10 mouse cellular contexts compared by ENCODE assay signal in the genomic region with DNA sequence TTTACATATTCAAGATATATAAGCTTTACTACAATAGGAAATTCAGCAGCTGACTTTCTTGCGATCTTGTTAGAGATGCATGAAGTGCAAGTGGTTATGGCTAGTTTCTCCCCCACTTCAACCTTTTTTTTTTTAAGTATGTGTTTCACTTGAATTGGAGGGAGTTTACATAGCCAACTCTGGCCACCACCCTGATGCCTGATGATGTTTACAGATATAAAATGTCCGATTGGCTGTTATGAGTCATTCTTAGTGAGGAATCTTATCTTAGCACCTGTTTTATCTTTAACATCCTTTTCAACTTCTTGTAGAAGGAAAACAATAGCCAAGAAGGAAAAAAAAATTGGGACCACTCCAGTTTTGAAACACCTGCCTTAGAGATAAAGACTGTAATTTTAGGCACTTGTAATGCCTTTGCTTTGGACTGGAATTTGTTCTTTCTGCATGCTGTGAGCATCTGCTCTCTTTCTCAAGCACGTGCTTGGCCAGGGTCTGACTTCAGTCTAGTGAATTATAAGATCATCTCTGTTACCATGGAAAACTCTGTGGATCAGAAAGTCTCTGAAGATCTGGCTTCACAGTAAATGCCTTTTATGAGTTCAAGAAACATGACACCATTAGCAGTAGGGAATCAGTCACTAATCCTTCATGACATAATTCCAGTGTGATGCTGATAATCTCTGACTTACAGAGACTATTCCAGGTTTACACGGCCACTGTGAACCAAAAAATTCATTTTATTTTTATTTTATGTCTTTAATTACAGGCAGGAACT.
DNase-seq lines count a peak whose midpoint lies in the region; ATAC-seq lines count a peak whose summit lies in the region.
"Had no signal": no experiment of that assay in that cellular context is flagged by ENCODE, and none has a peak within 500 bp of the region (broad histone marks: within the 10 kb centered on the region; RNA-seq: fewer than 3 reads in every experiment).

No protein-coding gene starts in this region.

- H3K27ac ChIP-seq in forebrain, embryonic 11.5 days (ENCODE audit: low read depth, low read length): no peak overlapping the region
- no peak overlapping the region for H3K27ac ChIP-seq in forebrain, embryonic 15.5 days (replicated peaks)
- H3K27ac ChIP-seq in limb, embryonic 12.5 days: no peak overlapping the region
- no peak overlapping the region for H3K27ac ChIP-seq in limb, embryonic 10.5 days
- no peak overlapping the region for H3K27ac ChIP-seq in hindbrain, embryonic 16.5 days (ENCODE audit: low read depth, low read length)

- no peaks in the 10 kb centered on the region for H3K27me3 ChIP-seq in forebrain, embryonic 11.5 days (ENCODE audit: control insufficient read depth, insufficient read depth, low read length)
- no peaks in the 10 kb centered on the region for H3K27me3 ChIP-seq in forebrain, embryonic 15.5 days
- H3K27me3 ChIP-seq in limb, embryonic 12.5 days: no peaks in the 10 kb centered on the region
- H3K27me3 ChIP-seq in limb, embryonic 10.5 days (ENCODE audit: low read depth, poor library complexity, severe bottlenecking): no peaks in the 10 kb centered on the region
- H3K27me3 ChIP-seq in hindbrain, embryonic 16.5 days (replicated peaks; ENCODE audit: control insufficient read depth, insufficient read depth, low read length): no peaks in the 10 kb centered on the region

- no peaks in the 10 kb centered on the region for H3K36me3 ChIP-seq in forebrain, embryonic 11.5 days (ENCODE audit: control insufficient read depth, insufficient read depth, low read length)
- no peaks in the 10 kb centered on the region for H3K36me3 ChIP-seq in forebrain, embryonic 15.5 days
- H3K36me3 ChIP-seq in limb, embryonic 12.5 days: no peaks in the 10 kb centered on the region
- H3K36me3 ChIP-seq in limb, embryonic 10.5 days: no peaks in the 10 kb centered on the region
- no peaks in the 10 kb centered on the region for H3K36me3 ChIP-seq in hindbrain, embryonic 16.5 days (ENCODE audit: control insufficient read depth, insufficient read depth, low read length)

- H3K4me1 ChIP-seq in forebrain, embryonic 11.5 days (replicated peaks; ENCODE audit: control insufficient read depth, insufficient read depth, low read length): peaks cover 3% of the 10 kb centered on the region; the same call in 1 of the 2 replicates
- no peaks in the 10 kb centered on the region for H3K4me1 ChIP-seq in forebrain, embryonic 15.5 days
- H3K4me1 ChIP-seq in limb, embryonic 12.5 days (replicated peaks): 0 out of 2 replicates have a peak, but pooled peaks cover 9% of the 10 kb centered on the region
- no peaks in the 10 kb centered on the region for H3K4me1 ChIP-seq in limb, embryonic 10.5 days
- H3K4me1 ChIP-seq in hindbrain, embryonic 16.5 days (ENCODE audit: control insufficient read depth, insufficient read depth, low read depth, low read length): no peaks in the 10 kb centered on the region

- no peak overlapping the region for H3K4me3 ChIP-seq in forebrain, embryonic 11.5 days (ENCODE audit: low read depth, low read length)
- H3K4me3 ChIP-seq in forebrain, embryonic 15.5 days: no peak overlapping the region
- H3K4me3 ChIP-seq in limb, embryonic 12.5 days (replicated peaks): no peak overlapping the region
- no peak overlapping the region for H3K4me3 ChIP-seq in limb, embryonic 10.5 days
- no peak overlapping the region for H3K4me3 ChIP-seq in hindbrain, embryonic 16.5 days (ENCODE audit: low read length)

- no peaks in the 10 kb centered on the region for H3K9me3 ChIP-seq in forebrain, embryonic 11.5 days (ENCODE audit: control insufficient read depth, low read length)
- no peaks in the 10 kb centered on the region for H3K9me3 ChIP-seq in forebrain, embryonic 15.5 days
- no peaks in the 10 kb centered on the region for H3K9me3 ChIP-seq in limb, embryonic 12.5 days
- H3K9me3 ChIP-seq in limb, embryonic 10.5 days (replicated peaks): no peaks in the 10 kb centered on the region
- no peaks in the 10 kb centered on the region for H3K9me3 ChIP-seq in hindbrain, embryonic 16.5 days (ENCODE audit: control insufficient read depth, low read length)

- peak; percentile 70 for ATAC-seq in forebrain, embryonic 11.5 days (replicated peaks; ENCODE audit: low FRiP score)
- no peak for ATAC-seq in forebrain, embryonic 15.5 days (replicated peaks)
- peak; percentile 66; the same call in 1 of the 2 replicates for ATAC-seq in limb, embryonic 12.5 days (ENCODE audit: insufficient number of reproducible peaks, insufficient read depth, low FRiP score, low TSS enrichment, low read depth)
- peak; percentile 92 for ATAC-seq in hindbrain, embryonic 16.5 days

- no peak overlapping the region for H3K9ac ChIP-seq in forebrain, embryonic 11.5 days (ENCODE audit: low read length)
- H3K9ac ChIP-seq in forebrain, embryonic 15.5 days (replicated peaks): no peak overlapping the region
- no peak overlapping the region for H3K9ac ChIP-seq in limb, embryonic 12.5 days (replicated peaks)
- H3K9ac ChIP-seq in hindbrain, embryonic 16.5 days (ENCODE audit: low read depth, low read length): no peak overlapping the region

- no peak for DNase-seq in forebrain, embryonic 11.5 days (ENCODE audit: low spot score)
- DNase-seq in limb, embryonic 10.5 days (ENCODE audit: low spot score): no peak
- DNase-seq in skeletal muscle tissue, adult 2 months (ENCODE audit: low read depth, low spot score): peak; percentile 57
- no peak for DNase-seq in adrenal gland, postnatal 4 days (ENCODE audit: low spot score in 2 of 2)
- no peak for DNase-seq in urinary bladder, postnatal 25 days (ENCODE audit: low spot score)
- DNase-seq: kidney, postnatal 10 days; liver had no signal

- 59% methylated on average over 4 of the region's 4 CpGs for WGBS in forebrain, embryonic 11.5 days
- WGBS in forebrain, embryonic 15.5 days: 53% methylated on average over 4 of the region's 4 CpGs
- 58% methylated on average over 4 of the region's 4 CpGs for WGBS in limb, embryonic 12.5 days
- 77% methylated on average over 4 of the region's 4 CpGs for WGBS in limb, embryonic 10.5 days
- 52% methylated on average over 4 of the region's 4 CpGs for WGBS in hindbrain, embryonic 16.5 days

- no peak overlapping the region for H3K4me2 ChIP-seq in forebrain, embryonic 11.5 days (ENCODE audit: low read depth, low read length, severe bottlenecking)
- no peak overlapping the region for H3K4me2 ChIP-seq in forebrain, embryonic 15.5 days (replicated peaks)
- H3K4me2 ChIP-seq in limb, embryonic 12.5 days: no peak overlapping the region
- H3K4me2 ChIP-seq in hindbrain, embryonic 16.5 days (ENCODE audit: low read length): no peak overlapping the region
